Mouse (Mus musculus): ENCODE results near the gene Duox1.

Gene Duox1

GRCm38 (mm10) chr2:122354191-122354929 is 38.9 kb downstream of the Duox1 start:
- no peak for DNase-seq (ENCODE audit: low spot score in 2 of 2)

- DNase-seq (ENCODE audit: low spot score in 2 of 2), result no peak
Observed at GRCm38 (mm10) chr2:122355389-122355788, 39.9 kb downstream of the Duox1 start.

GRCm38 (mm10) chr2:122356187-122356586 is 40.7 kb downstream of the Duox1 start:
- DNase-seq (ENCODE audit: low spot score in 2 of 2), result no peak

- no peak for DNase-seq (ENCODE audit: low spot score in 2 of 2)
Observed at GRCm38 (mm10) chr2:122360310-122360709, 44.8 kb downstream of the Duox1 start.

- no peak for DNase-seq (ENCODE audit: low spot score in 2 of 2)
Observed at GRCm38 (mm10) chr2:122361181-122361580, 45.7 kb downstream of the Duox1 start.

- no peak for DNase-seq (ENCODE audit: low spot score in 2 of 2)
Observed at GRCm38 (mm10) chr2:122361868-122362621, 46.6 kb downstream of the Duox1 start.

GRCm38 (mm10) chr2:122362622-122363523 is 47.4 kb downstream of the Duox1 start:
- DNase-seq (ENCODE audit: low spot score in 2 of 2), result no peak

GRCm38 (mm10) chr2:122364352-122364944 is 49.0 kb downstream of the Duox1 start:
- DNase-seq (ENCODE audit: low spot score in 2 of 2), result no peak

- no peak for DNase-seq (ENCODE audit: low spot score in 2 of 2)
Observed at GRCm38 (mm10) chr2:122365244-122365866, 49.9 kb downstream of the Duox1 start.

GRCm38 (mm10) chr2:122366039-122366438 is 50.6 kb downstream of the Duox1 start:
- DNase-seq (ENCODE audit: low spot score in 2 of 2), result no peak

GRCm38 (mm10) chr2:122366706-122367105 is 51.2 kb downstream of the Duox1 start:
- no peak for DNase-seq (ENCODE audit: low spot score in 2 of 2)

- DNase-seq (ENCODE audit: low spot score in 2 of 2), result no peak
Observed at GRCm38 (mm10) chr2:122367181-122367580, 51.7 kb downstream of the Duox1 start.

GRCm38 (mm10) chr2:122367701-122368080 is 52.2 kb downstream of the Duox1 start:
- DNase-seq (ENCODE audit: low spot score in 2 of 2), result no peak

GRCm38 (mm10) chr2:122368081-122368971 is 52.9 kb downstream of the Duox1 start:
- DNase-seq (ENCODE audit: low spot score in 2 of 2), result no peak

GRCm38 (mm10) chr2:122368995-122369739 is 53.7 kb downstream of the Duox1 start, which contains the start of gene Shf:
Gene Shf (minus strand): TSS chr2:122369162.
- peak; percentile 84 for DNase-seq (ENCODE audit: low spot score in 2 of 2)

- no peak for DNase-seq (ENCODE audit: low spot score in 2 of 2)
Observed at GRCm38 (mm10) chr2:122370101-122370750, 54.8 kb downstream of the Duox1 start.

GRCm38 (mm10) chr2:122372067-122372466 is 56.6 kb downstream of the Duox1 start:
- no peak for DNase-seq (ENCODE audit: low spot score in 2 of 2)

- DNase-seq (ENCODE audit: low spot score in 2 of 2), result no peak
Observed at GRCm38 (mm10) chr2:122372541-122372940, 57.1 kb downstream of the Duox1 start.

- DNase-seq (ENCODE audit: low spot score in 2 of 2), result no peak
Observed at GRCm38 (mm10) chr2:122374012-122374411, 58.5 kb downstream of the Duox1 start.

All from right cerebral cortex, postnatal 36 days (tissue).